Mouse (Mus musculus): ENCODE results near the gene Poldip2. TPM values are rescaled to one million over a fixed set of nuclear protein-coding genes. Genes with fewer than 3 reads are reported as not detected.

Gene Poldip2
- polyA plus RNA-seq, 1 experiment from 2014 or later = 185 TPM

GRCm38 (mm10) chr11:78534516-78534915 is 22.5 kb downstream of the Poldip2 start:
- Histone ChIP-seq H3K4me3 (peak overlapping the region; percentile 73), H3K27me3 (no peaks in the 10 kb centered on the region), H3K36me3 (peaks cover 25% of the 10 kb centered on the region), H3K27ac (no peak overlapping the region), H3K9me3 (no peaks in the 10 kb centered on the region), H3K9ac (peak overlapping the region; percentile 85; the same call in 1 of the 2 replicates), H3K4me2 (peak overlapping the region; percentile 78), H3K4me1 (replicated peaks) (peaks cover 33% of the 10 kb centered on the region)
- no peak for ATAC-seq (ENCODE audit: low FRiP score)
- WGBS = 95% methylated on average over 4 of the region's 4 CpGs

- peaks cover 33% of the 10 kb centered on the region for H3K4me1 ChIP-seq (replicated peaks)
- WGBS = under 1% methylated on average over 23 of the region's 23 CpGs
- H3K9me3 ChIP-seq = no peaks in the 10 kb centered on the region
- peak overlapping the region; percentile 95 for H3K27ac ChIP-seq
- peaks cover 26% of the 10 kb centered on the region for H3K36me3 ChIP-seq
- H3K4me3 ChIP-seq = peak overlapping the region; percentile 73
- peak overlapping the region; percentile 85 for H3K9ac ChIP-seq
- peak overlapping the region; percentile 78 for H3K4me2 ChIP-seq
- H3K27me3 ChIP-seq = no peaks in the 10 kb centered on the region
- ATAC-seq (ENCODE audit: low FRiP score) = peak; percentile 33; the same call in 1 of the 2 replicates
These were observed 23.5 kb downstream of the Poldip2 start for GRCm38 (mm10) chr11:78535376-78536079.

- under 1% methylated on average over 52 of the region's 52 CpGs for WGBS
- H3K9ac ChIP-seq = peak within 1 kb of the TSS; percentile 89
- H3K36me3 ChIP-seq = peaks cover 30% of the 10 kb centered on the region
- H3K27me3 ChIP-seq = no peaks in the 10 kb centered on the region
- peak within 1 kb of the TSS; percentile 95 for H3K27ac ChIP-seq
- peak within 1 kb of the TSS; percentile 73 for H3K4me3 ChIP-seq
- peaks cover 33% of the 10 kb centered on the region for H3K4me1 ChIP-seq (replicated peaks)
- peak within 1 kb of the TSS; percentile 86 for H3K4me2 ChIP-seq
- H3K9me3 ChIP-seq = no peaks in the 10 kb centered on the region
- ATAC-seq (ENCODE audit: low FRiP score) = peak; percentile 98
These were observed 24.2 kb downstream of the Poldip2 start, which contains the start of the genes Tnfaip1 and Ift20 for GRCm38 (mm10) chr11:78536080-78536689. TSS of gene Tnfaip1 (minus strand) at chr11:78536332. TSS of gene Ift20 (plus strand) at chr11:78536361.

- H3K36me3 ChIP-seq = peaks cover 33% of the 10 kb centered on the region
- H3K27ac ChIP-seq = peak overlapping the region; percentile 90
- peak overlapping the region; percentile 89 for H3K9ac ChIP-seq
- H3K9me3 ChIP-seq = no peaks in the 10 kb centered on the region
- peaks cover 33% of the 10 kb centered on the region for H3K4me1 ChIP-seq (replicated peaks)
- peak overlapping the region; percentile 86 for H3K4me2 ChIP-seq
- H3K4me3 ChIP-seq = peak overlapping the region; percentile 73
- ATAC-seq (ENCODE audit: low FRiP score) = no peak; the same call in 1 of the 2 replicates
- H3K27me3 ChIP-seq = no peaks in the 10 kb centered on the region
- WGBS = 2% methylated on average over 14 of the region's 14 CpGs
These were observed 24.7 kb downstream of the Poldip2 start for GRCm38 (mm10) chr11:78536690-78537084.

- WGBS = 93% methylated on average over 3 of the region's 3 CpGs
- no peaks in the 10 kb centered on the region for H3K27me3 ChIP-seq
- H3K4me3 ChIP-seq = no peak overlapping the region
- H3K27ac ChIP-seq = no peak overlapping the region
- peaks cover 20% of the 10 kb centered on the region for H3K4me1 ChIP-seq (replicated peaks)
- no peaks in the 10 kb centered on the region for H3K9me3 ChIP-seq
- no peak overlapping the region for H3K4me2 ChIP-seq
- no peak for ATAC-seq (ENCODE audit: low FRiP score)
- H3K36me3 ChIP-seq = peaks cover 53% of the 10 kb centered on the region
- H3K9ac ChIP-seq = no peak overlapping the region
These were observed 28.4 kb downstream of the Poldip2 start for GRCm38 (mm10) chr11:78540358-78540757.

GRCm38 (mm10) chr11:78544449-78545111 is 32.6 kb downstream of the Poldip2 start:
- Histone ChIP-seq H3K27ac (no peak overlapping the region), H3K9ac (no peak overlapping the region), H3K4me2 (no peak overlapping the region), H3K4me3 (no peak overlapping the region), H3K4me1 (replicated peaks) (peaks cover 11% of the 10 kb centered on the region), H3K27me3 (no peaks in the 10 kb centered on the region), H3K36me3 (peaks cover 44% of the 10 kb centered on the region), H3K9me3 (no peaks in the 10 kb centered on the region)
- 94% methylated on average over 7 of the region's 7 CpGs for WGBS
- ATAC-seq (ENCODE audit: low FRiP score) = no peak

- Histone ChIP-seq H3K27me3 (no peaks in the 10 kb centered on the region), H3K27ac (no peak overlapping the region), H3K4me1 (replicated peaks) (peaks cover 17% of the 10 kb centered on the region), H3K9ac (no peak overlapping the region), H3K36me3 (peaks cover 38% of the 10 kb centered on the region), H3K4me3 (no peak overlapping the region), H3K9me3 (no peaks in the 10 kb centered on the region), H3K4me2 (no peak overlapping the region)
- 82% methylated on average over 8 of the region's 8 CpGs for WGBS
- no peak for ATAC-seq (ENCODE audit: low FRiP score)
These were observed 33.2 kb downstream of the Poldip2 start for GRCm38 (mm10) chr11:78545181-78545580.

GRCm38 (mm10) chr11:78547718-78548460 is 35.9 kb downstream of the Poldip2 start:
- Histone ChIP-seq H3K27me3 (no peaks in the 10 kb centered on the region), H3K36me3 (peaks cover 16% of the 10 kb centered on the region), H3K4me2 (no peak overlapping the region), H3K4me1 (replicated peaks) (peaks cover 22% of the 10 kb centered on the region), H3K9me3 (no peaks in the 10 kb centered on the region), H3K4me3 (no peak overlapping the region), H3K27ac (no peak overlapping the region), H3K9ac (no peak overlapping the region; the same call in 1 of the 2 replicates)
- WGBS = 93% methylated on average over 2 of the region's 2 CpGs
- ATAC-seq (ENCODE audit: low FRiP score) = no peak

- ATAC-seq (ENCODE audit: low FRiP score) = no peak
- H3K27ac ChIP-seq = no peak overlapping the region
- H3K27me3 ChIP-seq = no peaks in the 10 kb centered on the region
- H3K9me3 ChIP-seq = no peaks in the 10 kb centered on the region; the same call in 1 of the 2 replicates
- H3K4me2 ChIP-seq = peak overlapping the region; percentile 81
- peak overlapping the region; percentile 74 for H3K9ac ChIP-seq
- 16% methylated on average over 5 of the region's 5 CpGs for WGBS
- peaks cover 4% of the 10 kb centered on the region; the same call in 1 of the 2 replicates for H3K36me3 ChIP-seq
- peak overlapping the region; percentile 65 for H3K4me3 ChIP-seq
- H3K4me1 ChIP-seq (replicated peaks) = peaks cover 22% of the 10 kb centered on the region
These were observed 37.5 kb downstream of the Poldip2 start for GRCm38 (mm10) chr11:78549491-78549987.

GRCm38 (mm10) chr11:78550168-78551058 is 38.4 kb downstream of the Poldip2 start, which contains the start of gene Tmem97:
TSS of gene Tmem97 (minus strand) at chr11:78550777.
- under 1% methylated on average over 60 of the region's 60 CpGs for WGBS

GRCm38 (mm10) chr11:78551059-78551398 is 39.0 kb downstream of the Poldip2 start:
- 34% methylated on average over 6 of the region's 6 CpGs for WGBS

More at GRCm38 (mm10) chr11:78550168-78551058, 38.4 kb downstream of the Poldip2 start, which contains the start of gene Tmem97:
- Histone ChIP-seq H3K4me1 (replicated peaks) (peaks cover 22% of the 10 kb centered on the region), H3K4me3 (peak within 1 kb of the TSS; percentile 65), H3K36me3 (peaks cover 4% of the 10 kb centered on the region; the same call in 1 of the 2 replicates), H3K9me3 (no peaks in the 10 kb centered on the region; the same call in 1 of the 2 replicates), H3K27me3 (no peaks in the 10 kb centered on the region), H3K27ac (peak within 1 kb of the TSS; percentile 87), H3K9ac (peak within 1 kb of the TSS; percentile 75), H3K4me2 (peak within 1 kb of the TSS; percentile 81)
- ATAC-seq (ENCODE audit: low FRiP score) = peak; percentile 100

More at GRCm38 (mm10) chr11:78551059-78551398, 39.0 kb downstream of the Poldip2 start:
- Histone ChIP-seq H3K9me3 (no peaks in the 10 kb centered on the region; the same call in 1 of the 2 replicates), H3K27me3 (no peaks in the 10 kb centered on the region), H3K36me3 (no peaks in the 10 kb centered on the region), H3K4me3 (peak overlapping the region; percentile 65), H3K4me1 (replicated peaks) (peaks cover 22% of the 10 kb centered on the region), H3K27ac (peak overlapping the region; percentile 87), H3K4me2 (peak overlapping the region; percentile 81), H3K9ac (peak overlapping the region; percentile 75)
- ATAC-seq (ENCODE audit: low FRiP score) = peak; percentile 36

All from hindbrain, embryonic 13.5 days (tissue).